Mouse (Mus musculus): ENCODE measurements around the gene Tfdp1. TPM values are rescaled to one million over a fixed set of nuclear protein-coding genes. Genes with fewer than 3 reads are reported as not detected.

Gene Tfdp1
- polyA plus RNA-seq (2015; fragmentation: Nextera tagmentation; extraction: Ambion mirVana): 144 and 155 TPM in 2 replicates

DNA sequence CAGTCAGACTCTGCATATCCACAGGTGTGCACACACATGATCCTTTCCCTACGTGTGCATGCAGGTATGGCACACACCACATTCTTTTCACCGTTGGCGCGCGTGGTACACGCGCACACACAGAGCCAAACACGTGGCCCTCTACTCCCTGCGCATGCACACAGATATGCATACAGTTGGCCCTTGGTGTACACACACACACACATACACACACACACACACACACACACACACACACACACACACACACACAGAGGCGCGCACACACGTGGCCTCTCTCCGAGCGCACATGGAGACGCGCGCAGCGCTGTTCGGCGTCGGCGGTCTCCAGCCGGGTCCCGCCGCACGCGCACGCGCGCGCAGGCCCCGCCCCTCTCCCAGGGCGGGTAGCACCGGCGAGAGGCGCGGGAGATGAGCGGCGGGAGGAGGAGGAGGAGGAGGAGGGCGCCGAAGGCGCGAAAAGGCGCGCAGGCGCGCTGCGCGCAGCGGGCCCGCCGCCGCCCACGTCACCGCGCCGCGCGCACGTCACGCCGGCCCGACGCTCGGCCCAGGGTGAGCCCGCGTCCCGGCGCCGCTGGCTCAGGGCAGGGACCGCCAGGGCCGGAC, at the start of gene Tfdp1:
Gene Tfdp1, plus strand, starts transcription at position 497 of the 606 bp plus-strand sequence.
- peak within 1 kb of the TSS; percentile 82 for H3K9ac ChIP-seq (ENCODE audit: low read length)
- peaks cover 10% of the 10 kb centered on the region; the same call in 1 of the 2 replicates for H3K36me3 ChIP-seq (ENCODE audit: control insufficient read depth, insufficient read depth, low read length)
- H3K4me3 ChIP-seq (ENCODE audit: low read length): peak within 1 kb of the TSS; percentile 75
- ATAC-seq (ENCODE audit: low read depth): peak; percentile 94
- peak within 1 kb of the TSS; percentile 74 for H3K27ac ChIP-seq (ENCODE audit: low read length)
- WGBS: 1% methylated on average over 28 of the region's 72 CpGs
- H3K27me3 ChIP-seq (ENCODE audit: control insufficient read depth, insufficient read depth, low read depth, low read length): no peaks in the 10 kb centered on the region
- H3K4me2 ChIP-seq (ENCODE audit: low read depth, low read length): peak within 1 kb of the TSS; percentile 82
- H3K9me3 ChIP-seq (ENCODE audit: control insufficient read depth, low read length): no peaks in the 10 kb centered on the region
- peaks cover 15% of the 10 kb centered on the region for H3K4me1 ChIP-seq (replicated peaks; ENCODE audit: control insufficient read depth, insufficient read depth, low read length)

DNA sequence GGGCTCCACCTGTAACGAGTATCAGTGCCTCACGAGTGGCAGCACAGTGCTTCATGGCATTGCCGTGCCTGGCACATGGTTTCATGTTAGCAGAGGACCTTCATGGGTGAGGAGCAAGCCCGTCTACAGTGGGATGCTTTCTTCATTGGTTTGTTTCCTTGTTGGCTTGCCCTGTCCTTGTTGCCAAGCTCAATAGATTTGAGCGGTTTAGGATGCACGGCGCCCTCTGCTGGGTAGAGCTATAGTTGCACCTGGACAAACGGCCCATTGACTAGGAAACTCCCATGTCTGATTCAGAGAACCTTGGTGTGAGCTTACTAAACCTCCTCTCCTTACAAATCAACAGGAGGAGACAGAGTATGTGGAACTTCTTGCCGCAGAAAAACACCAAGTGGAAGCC, 46.2 kb upstream of the Tfdp1 start:
- 28% methylated on average over 9 of the region's 9 CpGs for WGBS
- Histone ChIP-seq H3K4me1 (replicated peaks; ENCODE audit: control insufficient read depth, insufficient read depth, low read length) (peaks cover 7% of the 10 kb centered on the region), H3K9me3 (ENCODE audit: control insufficient read depth, low read length) (no peaks in the 10 kb centered on the region), H3K4me2 (ENCODE audit: low read depth, low read length) (no peak overlapping the region), H3K4me3 (ENCODE audit: low read length) (no peak overlapping the region), H3K36me3 (ENCODE audit: control insufficient read depth, insufficient read depth, low read length) (peaks cover 13% of the 10 kb centered on the region), H3K9ac (ENCODE audit: low read length) (no peak overlapping the region), H3K27ac (ENCODE audit: low read length) (no peak overlapping the region), H3K27me3 (ENCODE audit: control insufficient read depth, insufficient read depth, low read depth, low read length) (no peaks in the 10 kb centered on the region)
- no peak for ATAC-seq (ENCODE audit: low read depth)

DNA sequence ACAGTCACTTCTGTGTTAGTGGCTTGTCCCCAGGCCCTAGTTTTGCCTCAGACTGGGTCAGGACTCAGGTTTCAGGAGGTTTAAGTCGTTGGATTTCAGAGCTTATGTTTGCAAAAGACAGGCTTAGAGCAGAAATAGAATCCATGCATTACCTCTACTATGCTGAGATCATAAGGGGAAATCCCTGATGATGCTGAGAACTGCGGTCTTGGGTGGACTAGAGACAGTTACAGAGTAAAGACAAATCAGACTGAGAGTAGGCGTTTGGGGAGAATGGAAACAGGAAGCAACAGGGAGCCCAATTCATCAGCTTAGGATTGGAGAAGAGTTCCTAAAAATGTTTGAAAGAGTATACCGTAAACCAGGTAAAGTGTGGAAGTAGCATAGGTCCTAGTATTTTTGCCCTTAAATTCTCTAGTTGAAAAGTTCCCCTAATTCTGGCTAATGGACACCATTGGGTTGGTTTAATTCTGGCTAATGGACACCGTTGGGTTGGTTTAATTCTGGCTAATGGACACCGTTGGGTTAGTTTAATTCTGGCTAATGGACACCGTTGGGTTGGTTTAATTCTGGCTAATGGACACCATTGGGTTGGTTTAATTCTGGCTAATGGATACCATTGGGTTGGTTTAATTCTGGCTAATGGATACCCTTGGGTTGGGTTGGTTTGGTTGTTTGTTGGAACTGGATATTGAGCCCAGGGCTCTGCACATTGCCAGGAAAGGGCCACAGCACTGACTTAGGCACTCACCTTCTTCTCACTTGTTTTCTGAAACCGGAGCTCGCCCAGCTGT, 44.7 kb upstream of the Tfdp1 start:
- Histone ChIP-seq H3K4me1 (replicated peaks; ENCODE audit: control insufficient read depth, insufficient read depth, low read length) (peaks cover 4% of the 10 kb centered on the region), H3K9me3 (ENCODE audit: control insufficient read depth, low read length) (no peaks in the 10 kb centered on the region), H3K4me2 (ENCODE audit: low read depth, low read length) (no peak overlapping the region), H3K4me3 (ENCODE audit: low read length) (no peak overlapping the region), H3K9ac (ENCODE audit: low read length) (no peak overlapping the region), H3K27ac (ENCODE audit: low read length) (no peak overlapping the region), H3K27me3 (ENCODE audit: control insufficient read depth, insufficient read depth, low read depth, low read length) (no peaks in the 10 kb centered on the region), H3K36me3 (ENCODE audit: control insufficient read depth, insufficient read depth, low read length) (peaks cover 14% of the 10 kb centered on the region)
- 90% methylated on average over 9 of the region's 9 CpGs for WGBS
- no peak for ATAC-seq (ENCODE audit: low read depth)

DNA sequence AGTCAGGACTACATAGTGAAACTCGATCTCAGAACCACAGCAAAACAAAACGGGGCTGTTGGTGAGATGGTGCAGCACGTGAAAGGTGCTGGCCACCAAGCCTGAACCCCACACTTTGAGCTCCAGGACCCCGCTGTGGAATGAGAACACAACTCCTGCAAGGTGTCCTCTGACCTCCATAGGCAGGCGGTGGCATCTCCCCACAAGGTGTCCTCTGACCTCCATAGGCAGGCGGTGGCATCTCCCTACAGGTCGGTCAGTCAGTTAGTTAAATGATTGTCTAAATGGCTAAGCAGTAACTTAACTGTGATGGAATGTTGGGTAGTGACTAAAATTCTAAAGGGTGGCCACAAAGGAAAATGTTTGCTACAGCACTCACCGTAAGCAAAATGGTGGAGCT, 39.0 kb upstream of the Tfdp1 start:
- 95% methylated on average over 8 of the region's 8 CpGs for WGBS
- Histone ChIP-seq H3K36me3 (ENCODE audit: control insufficient read depth, insufficient read depth, low read length) (peaks cover 36% of the 10 kb centered on the region), H3K4me3 (ENCODE audit: low read length) (no peak overlapping the region), H3K27ac (ENCODE audit: low read length) (no peak overlapping the region), H3K4me1 (replicated peaks; ENCODE audit: control insufficient read depth, insufficient read depth, low read length) (no peaks in the 10 kb centered on the region), H3K4me2 (ENCODE audit: low read depth, low read length) (no peak overlapping the region), H3K9ac (ENCODE audit: low read length) (no peak overlapping the region), H3K27me3 (ENCODE audit: control insufficient read depth, insufficient read depth, low read depth, low read length) (no peaks in the 10 kb centered on the region), H3K9me3 (ENCODE audit: control insufficient read depth, low read length) (no peaks in the 10 kb centered on the region)
- ATAC-seq (ENCODE audit: low read depth): no peak

DNA sequence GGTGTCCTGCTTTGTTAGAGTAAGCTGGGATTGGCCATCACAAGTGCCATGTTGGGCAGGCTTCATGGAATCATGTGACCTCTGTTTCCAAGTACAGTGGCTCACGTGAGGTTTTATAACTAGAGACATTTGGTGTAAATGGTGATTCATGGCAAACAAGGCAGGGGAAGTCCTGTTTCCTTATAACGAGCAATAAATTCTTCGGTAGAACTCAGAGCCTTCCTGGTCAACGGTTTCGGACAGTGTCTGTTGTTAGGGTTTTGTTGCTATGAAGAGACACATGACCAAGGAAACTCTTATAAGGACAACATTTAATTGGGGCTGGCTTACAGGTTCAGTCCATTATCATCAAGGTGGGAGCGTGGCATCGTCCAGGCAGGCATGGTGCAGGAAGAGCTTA, 37.5 kb upstream of the Tfdp1 start:
- 0 out of 2 replicates have a peak, but pooled peaks cover 2% of the 10 kb centered on the region for H3K9me3 ChIP-seq (ENCODE audit: control insufficient read depth, low read length)
- H3K4me3 ChIP-seq (ENCODE audit: low read length): no peak overlapping the region
- H3K9ac ChIP-seq (ENCODE audit: low read length): no peak overlapping the region
- H3K36me3 ChIP-seq (ENCODE audit: control insufficient read depth, insufficient read depth, low read length): peaks cover 32% of the 10 kb centered on the region
- no peaks in the 10 kb centered on the region for H3K27me3 ChIP-seq (ENCODE audit: control insufficient read depth, insufficient read depth, low read depth, low read length)
- WGBS: 96% methylated on average over 7 of the region's 7 CpGs
- no peak overlapping the region for H3K27ac ChIP-seq (ENCODE audit: low read length)
- no peak for ATAC-seq (ENCODE audit: low read depth)
- no peak overlapping the region for H3K4me2 ChIP-seq (ENCODE audit: low read depth, low read length)
- no peaks in the 10 kb centered on the region for H3K4me1 ChIP-seq (replicated peaks; ENCODE audit: control insufficient read depth, insufficient read depth, low read length)

DNA sequence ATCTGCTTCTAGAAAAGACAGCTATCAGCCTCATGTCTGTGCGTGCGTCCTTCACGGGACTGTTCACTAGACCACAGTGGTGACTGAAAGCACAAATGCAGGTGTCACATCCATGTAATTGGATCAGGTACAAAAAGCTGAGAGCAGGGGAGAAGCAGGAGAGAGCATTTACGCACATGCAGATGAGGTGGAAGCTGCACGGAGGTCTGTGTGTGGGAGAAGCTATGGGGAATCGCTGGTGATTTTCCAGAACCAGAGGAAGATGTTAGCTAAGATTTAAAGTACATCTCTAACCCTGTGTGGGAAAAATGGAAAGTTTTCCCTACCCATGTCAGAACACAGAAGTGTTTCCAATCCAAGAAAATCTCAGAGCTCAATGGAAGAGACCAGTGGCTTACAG, 33.1 kb upstream of the Tfdp1 start:
- Histone ChIP-seq H3K27ac (ENCODE audit: low read length) (no peak overlapping the region), H3K9ac (ENCODE audit: low read length) (no peak overlapping the region), H3K4me2 (ENCODE audit: low read depth, low read length) (no peak overlapping the region), H3K27me3 (ENCODE audit: control insufficient read depth, insufficient read depth, low read depth, low read length) (no peaks in the 10 kb centered on the region), H3K36me3 (ENCODE audit: control insufficient read depth, insufficient read depth, low read length) (peaks cover 17% of the 10 kb centered on the region), H3K4me3 (ENCODE audit: low read length) (no peak overlapping the region), H3K9me3 (ENCODE audit: control insufficient read depth, low read length) (0 out of 2 replicates have a peak, but pooled peaks cover 2% of the 10 kb centered on the region), H3K4me1 (replicated peaks; ENCODE audit: control insufficient read depth, insufficient read depth, low read length) (no peaks in the 10 kb centered on the region)
- WGBS: 90% methylated on average over 6 of the region's 6 CpGs
- ATAC-seq (ENCODE audit: low read depth): no peak

DNA sequence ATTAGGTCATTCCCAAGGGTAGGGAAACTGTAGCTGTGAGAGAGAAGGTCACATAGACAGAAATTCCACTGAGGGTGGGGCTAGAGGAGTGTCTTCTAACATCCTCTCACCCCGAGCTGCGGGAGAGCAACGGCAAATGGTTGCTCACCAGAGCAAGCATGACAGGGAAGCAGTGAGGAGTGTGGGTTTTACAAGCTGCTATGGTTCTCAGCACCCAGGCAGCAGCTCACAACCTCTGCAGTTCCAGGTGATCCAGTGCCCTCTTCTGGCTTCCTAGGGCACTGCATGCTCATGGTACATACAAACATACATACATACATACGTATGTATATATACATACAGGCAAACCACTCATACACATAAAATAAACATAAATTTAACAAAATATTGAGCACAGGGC, 32.7 kb upstream of the Tfdp1 start:
- Histone ChIP-seq H3K9me3 (ENCODE audit: control insufficient read depth, low read length) (0 out of 2 replicates have a peak, but pooled peaks cover 2% of the 10 kb centered on the region), H3K27ac (ENCODE audit: low read length) (no peak overlapping the region), H3K36me3 (ENCODE audit: control insufficient read depth, insufficient read depth, low read length) (peaks cover 17% of the 10 kb centered on the region), H3K27me3 (ENCODE audit: control insufficient read depth, insufficient read depth, low read depth, low read length) (no peaks in the 10 kb centered on the region), H3K4me1 (replicated peaks; ENCODE audit: control insufficient read depth, insufficient read depth, low read length) (no peaks in the 10 kb centered on the region), H3K4me2 (ENCODE audit: low read depth, low read length) (no peak overlapping the region), H3K4me3 (ENCODE audit: low read length) (no peak overlapping the region), H3K9ac (ENCODE audit: low read length) (no peak overlapping the region)
- no peak for ATAC-seq (ENCODE audit: low read depth)
- WGBS: 97% methylated on average over 4 of the region's 4 CpGs

DNA sequence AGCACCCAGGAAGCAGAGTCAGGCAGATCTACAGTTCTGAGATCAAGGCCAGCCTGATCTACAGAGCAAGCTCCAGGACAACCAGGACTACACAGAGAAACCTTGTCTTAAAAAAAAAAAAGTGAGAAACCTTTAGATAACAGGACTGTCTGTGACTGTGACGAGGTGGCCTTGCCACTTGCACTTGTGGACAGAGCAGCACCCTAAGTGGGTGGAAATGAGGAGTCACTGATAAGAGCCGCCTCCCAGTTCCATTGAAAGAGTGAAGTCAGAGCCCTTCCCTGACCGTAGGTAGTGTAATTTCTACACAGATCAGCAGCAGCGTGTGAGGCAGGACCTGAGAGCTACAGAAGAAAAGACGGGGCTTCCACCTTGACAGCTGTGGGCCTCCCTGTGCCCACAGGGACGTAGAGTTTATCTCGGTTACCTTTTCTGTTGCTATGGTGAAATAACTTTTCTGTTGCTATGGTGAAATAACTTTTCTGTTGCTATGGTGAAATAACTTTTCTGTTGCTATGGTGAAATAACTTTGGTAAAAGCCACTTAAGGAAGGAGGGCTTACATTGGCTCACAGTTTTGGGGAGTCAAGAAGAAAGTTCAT, 32.1 kb upstream of the Tfdp1 start:
- WGBS: 61% methylated on average over 7 of the region's 7 CpGs
- H3K36me3 ChIP-seq (ENCODE audit: control insufficient read depth, insufficient read depth, low read length): peaks cover 17% of the 10 kb centered on the region
- no peak for ATAC-seq (ENCODE audit: low read depth)

DNA sequence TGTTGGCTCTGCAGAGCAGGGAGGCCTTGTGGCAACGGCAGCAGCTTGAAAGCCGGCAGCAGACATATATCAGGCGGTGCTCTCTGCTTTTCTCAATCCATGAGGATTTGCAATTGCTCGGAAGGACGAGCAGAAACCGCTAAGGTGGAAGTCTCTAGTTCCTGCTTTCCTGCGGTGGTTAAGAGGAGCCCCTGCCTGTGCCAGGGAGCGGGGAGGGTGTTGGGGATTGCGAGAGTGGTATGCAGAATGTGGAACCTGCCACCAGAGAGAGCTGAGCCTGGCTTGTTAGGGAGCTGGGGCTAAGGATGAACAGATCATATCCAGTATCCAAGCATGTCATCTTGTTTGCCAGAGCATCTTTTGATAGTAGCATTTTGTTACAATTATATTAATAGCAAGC, 31.6 kb upstream of the Tfdp1 start:
- no peak overlapping the region for H3K4me2 ChIP-seq (ENCODE audit: low read depth, low read length)
- WGBS: 83% methylated on average over 9 of the region's 9 CpGs
- H3K4me1 ChIP-seq (replicated peaks; ENCODE audit: control insufficient read depth, insufficient read depth, low read length): no peaks in the 10 kb centered on the region
- ATAC-seq (ENCODE audit: low read depth): no peak
- H3K27me3 ChIP-seq (ENCODE audit: control insufficient read depth, insufficient read depth, low read depth, low read length): no peaks in the 10 kb centered on the region
- H3K27ac ChIP-seq (ENCODE audit: low read length): no peak overlapping the region
- no peak overlapping the region for H3K4me3 ChIP-seq (ENCODE audit: low read length)
- no peak overlapping the region for H3K9ac ChIP-seq (ENCODE audit: low read length)
- H3K9me3 ChIP-seq (ENCODE audit: control insufficient read depth, low read length): 0 out of 2 replicates have a peak, but pooled peaks cover 2% of the 10 kb centered on the region
- peaks cover 17% of the 10 kb centered on the region for H3K36me3 ChIP-seq (ENCODE audit: control insufficient read depth, insufficient read depth, low read length)

More for the DNA sequence above, 32.1 kb upstream of the Tfdp1 start:
- Histone ChIP-seq H3K4me1 (replicated peaks; ENCODE audit: control insufficient read depth, insufficient read depth, low read length) (no peaks in the 10 kb centered on the region), H3K9ac (ENCODE audit: low read length) (no peak overlapping the region), H3K27ac (ENCODE audit: low read length) (no peak overlapping the region), H3K9me3 (ENCODE audit: control insufficient read depth, low read length) (0 out of 2 replicates have a peak, but pooled peaks cover 2% of the 10 kb centered on the region), H3K27me3 (ENCODE audit: control insufficient read depth, insufficient read depth, low read depth, low read length) (no peaks in the 10 kb centered on the region), H3K4me3 (ENCODE audit: low read length) (no peak overlapping the region), H3K4me2 (ENCODE audit: low read depth, low read length) (no peak overlapping the region)

All from lung, embryonic 16.5 days (tissue).